ENCODE assay signal across 20 mouse cellular contexts in the genomic region with DNA sequence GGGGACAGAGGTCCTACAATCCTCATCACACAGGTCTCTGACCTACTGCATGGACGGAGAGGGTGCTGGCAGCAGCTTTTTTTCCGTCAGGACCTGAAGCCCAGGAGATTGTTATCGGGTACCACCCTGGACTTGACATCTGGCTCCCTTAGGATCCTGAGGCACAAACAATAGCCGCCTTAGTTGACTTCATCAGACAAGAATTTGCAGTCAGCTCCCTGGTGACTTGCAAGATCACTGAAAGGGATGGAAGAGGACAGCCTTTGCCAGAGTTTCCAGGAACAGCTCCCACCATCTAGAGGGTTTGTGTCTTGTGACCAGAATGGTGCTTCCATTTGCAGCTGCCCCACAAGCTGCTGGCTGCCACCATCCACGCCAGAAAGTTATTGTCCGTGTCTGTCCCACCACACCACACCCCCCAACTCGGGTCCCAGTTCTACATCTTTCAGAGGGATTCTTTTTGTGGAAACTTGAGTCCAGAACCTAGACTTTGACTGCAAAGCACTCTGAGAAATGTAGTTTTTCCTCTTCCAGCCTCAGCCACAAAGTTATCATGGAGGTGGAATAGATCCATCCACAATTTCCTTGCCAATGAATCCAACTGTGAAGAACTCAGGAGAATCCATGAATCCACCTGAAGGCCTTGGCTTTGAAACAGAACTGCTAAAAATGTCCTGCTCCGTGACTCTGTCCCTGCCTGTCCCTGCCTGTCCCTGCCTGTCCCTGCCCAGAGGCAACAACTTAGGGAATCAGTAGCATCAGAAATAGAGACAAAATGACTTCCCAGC. TPM values are rescaled to one million over a fixed set of nuclear protein-coding genes. Genes with fewer than 3 reads are reported as not detected.
A peak's percentile ranks its signal among the peaks of the same experiment; 100 is the strongest.
DNase-seq lines count a peak whose midpoint lies in the region; ATAC-seq and TF ChIP-seq lines count a peak whose summit lies in the region.
"Had no signal": no experiment of that assay in that cellular context is flagged by ENCODE, and none has a peak within 500 bp of the region (broad histone marks: within the 10 kb centered on the region; RNA-seq: fewer than 3 reads in every experiment).

No protein-coding gene starts in this region.

- WGBS in cerebellum, adult 2 months: 19% methylated on average over 8 of the region's 8 CpGs

- ATAC-seq in frontal cortex, adult (ENCODE audit: low TSS enrichment): no peak
- ATAC-seq: CD4-positive, CD25-positive, alpha-beta regulatory T cell, adult 4 months; forebrain, postnatal 0 days had no signal

- H3K27ac ChIP-seq in cerebellum, adult 2 months (ENCODE audit: insufficient read depth, low read length): peak overlapping the region; percentile 78
- H3K27ac ChIP-seq: embryonic facial prominence, embryonic 13.5 days; forebrain, embryonic 12.5 days; gastrocnemius, adult 2 months; hindbrain, embryonic 12.5 days; kidney, embryonic 15.5 days had no signal

- TF ChIP-seq POLR2A in cerebellum, adult 2 months (IDR thresholded peaks at IDR 0.05; ENCODE audit: borderline replicate concordance, insufficient read depth, low read length): no peak

- peak; percentile 45 to 76 for DNase-seq in cerebellum, adult 2 months
- DNase-seq in cerebellum, postnatal 10 days: no peak
- DNase-seq in 3T3-L1 (ENCODE audit: low read depth, low spot score) (peak; percentile 50), NIH3T3 (ENCODE audit: low read depth) (peak; percentile 42)
- peak; percentile 43 to 48 for DNase-seq in cerebellum, postnatal 25 days
- no peak for DNase-seq in lung, postnatal 10 days
- DNase-seq: adrenal gland, adult 2 months; adrenal gland, postnatal 25 days; B cell, adult 2 months; forebrain, postnatal 0 days; gastrocnemius, adult 2 months; gastrocnemius, postnatal 25 days; kidney, adult 18-20 months had no signal

- H3K4me1 ChIP-seq in cerebellum, adult 2 months (ENCODE audit: control insufficient read depth, insufficient read depth, low read length): peaks cover 46% of the 10 kb centered on the region

- H3K27me3 ChIP-seq in cerebellum, adult 2 months (ENCODE audit: control insufficient read depth, insufficient read depth, low read length): no peaks in the 10 kb centered on the region
- H3K27me3 ChIP-seq: embryonic facial prominence, embryonic 13.5 days; hindbrain, embryonic 12.5 days; kidney, embryonic 15.5 days had no signal

- no peak overlapping the region for H3K4me3 ChIP-seq in cerebellum, adult 2 months (replicated peaks; ENCODE audit: insufficient read depth, low read depth, low read length)
- H3K4me3 ChIP-seq: embryonic facial prominence, embryonic 13.5 days; forebrain, embryonic 12.5 days; gastrocnemius, adult 2 months; heart, embryonic 12.5 days; hindbrain, embryonic 12.5 days; kidney, embryonic 15.5 days had no signal

- no peak for TF ChIP-seq CTCF in cerebellum, adult 2 months (IDR thresholded peaks at IDR 0.05; ENCODE audit: borderline replicate concordance, insufficient read depth, low read depth, low read length)

RNA-seq across cellular contexts. Expression of a gene that starts 27.1 kb away (rescaled TPM):
- polyA plus RNA-seq in cerebellum, adult 2 months (2012; rRNA removed): 107 and 129 TPM in 2 replicates

RNA-seq across cellular contexts. Expression of a gene that starts 51.8 kb away (rescaled TPM):
- 64.6 TPM in 2 replicates for polyA plus RNA-seq in cerebellum, adult 2 months (2012; rRNA removed)

Comparison
In these comparisons a context has a peak if more than half of its experiments do, and no peak if none do; other contexts are left out.
1. DNase-seq: peak in cerebellum, adult 2 months (2 of 2), 3T3-L1 (single experiment), NIH3T3 (single experiment) and cerebellum, postnatal 25 days (2 of 2); none in cerebellum, postnatal 10 days (0 of 2) and lung, postnatal 10 days (single experiment).